Mouse (Mus musculus) kidney, adult 2 months (tissue): ENCODE results near the gene Gm7138. TPM values are rescaled to one million over a fixed set of nuclear protein-coding genes. Genes with fewer than 3 reads are reported as not detected.
"Not testable (repeated sequence)": the region's sequence is repeated elsewhere in the genome, so short reads cannot be mapped to it uniquely, and the experiment has no call there.

Experiments
- DNase-seq: peaks from one replicate; pipeline ENCODE4 v3.0.0; 2021
- H3K27ac ChIP-seq: fragments of 200-500 bp; 2 replicates; pipeline ENCODE4 v1.5.1; 2012; ENCODE audit warnings: low read depth, low read length, control low read depth, inconsistent platforms; ENCODE audit not compliant: insufficient read depth
- H3K27me3 ChIP-seq: fragments of 200-500 bp; replicated peaks from 2 replicates; pipeline ENCODE4 v1.6.1; 2012; ENCODE audit warnings: mild to moderate bottlenecking, moderate library complexity, low read length, inconsistent platforms; ENCODE audit not compliant: control insufficient read depth, insufficient read depth
- H3K36me3 ChIP-seq: fragments of 200-500 bp; 2 replicates; pipeline ENCODE4 v1.6.1; 2012; ENCODE audit warnings: mild to moderate bottlenecking, moderate library complexity, low read length, inconsistent platforms; ENCODE audit not compliant: control insufficient read depth, insufficient read depth
- H3K4me1 ChIP-seq: fragments of 200-500 bp; 2 replicates; pipeline ENCODE4 v1.6.1; 2011; ENCODE audit warnings: low read length; ENCODE audit not compliant: control insufficient read depth, insufficient read depth
- H3K4me3 ChIP-seq: fragments of 200-500 bp; 2 replicates; pipeline ENCODE4 v1.5.1; 2011; ENCODE audit warnings: mild to moderate bottlenecking, low read depth, low read length, control low read depth; ENCODE audit not compliant: insufficient read depth
- CTCF ChIP-seq: fragments of 200-500 bp; conservative IDR thresholded peaks from 2 replicates; pipeline ENCODE4 v1.5.1; 2011; ENCODE audit warnings: low read depth, mild to moderate bottlenecking, control low read depth, low read length, moderate library complexity, mixed read lengths; ENCODE audit not compliant: insufficient read depth, insufficient read length
- POLR2A ChIP-seq: fragments of 200-500 bp; IDR thresholded peaks from one replicate; pipeline ENCODE4 v1.6.1; 2011; ENCODE audit warnings: low read depth, low read length, control low read depth
- WGBS: fragments of 180-500 bp; shearing (Covaris S2); methylation state at CpG from one replicate; pipeline ENCODE4 v1.1.7; 2018; 5-methylcytosine and 5-hydroxymethylcytosine counted together
- polyA plus RNA-seq: library from polyadenylated mRNA; depleted of rRNA; stranded (reverse); fragments of >200 nt; gene quantifications from 2 replicates; pipeline ENCODE4 v1.2.3, GENCODE M21; 2012; rRNA removed

Gene Gm7138
- not detected in 2 replicates for polyA plus RNA-seq

GRCm38 (mm10) chr10:77776844-77777243, at the start of gene Gm7138:
Gm7138 (minus strand) TSS chr10:77776944.
- not testable (repeated sequence) for DNase-seq, H3K27me3 ChIP-seq, H3K36me3 ChIP-seq, H3K4me1 ChIP-seq, H3K4me3 ChIP-seq, H3K27ac ChIP-seq
- WGBS = 69% methylated on average over 1 of the region's 1 CpGs

GRCm38 (mm10) chr10:77819203-77819602, 42.5 kb upstream of the Gm7138 start:
- 50% methylated on average over 4 of the region's 4 CpGs for WGBS
- no peak overlapping the region for H3K4me3 ChIP-seq
- no peaks in the 10 kb centered on the region for H3K4me1 ChIP-seq
- no peaks in the 10 kb centered on the region for H3K36me3 ChIP-seq
- TF ChIP-seq POLR2A = no peak
- TF ChIP-seq CTCF = no peak
- no peaks in the 10 kb centered on the region for H3K27me3 ChIP-seq
- no peak for DNase-seq
- H3K27ac ChIP-seq = no peak overlapping the region

- DNase-seq = no peak
- no peaks in the 10 kb centered on the region for H3K36me3 ChIP-seq
- no peak overlapping the region for H3K4me3 ChIP-seq
- no peaks in the 10 kb centered on the region for H3K27me3 ChIP-seq
- TF ChIP-seq POLR2A (no peak), CTCF (no peak)
- H3K4me1 ChIP-seq = no peaks in the 10 kb centered on the region
- 94% methylated on average over 4 of the region's 4 CpGs for WGBS
- no peak overlapping the region for H3K27ac ChIP-seq
These were observed 41.8 kb upstream of the Gm7138 start for GRCm38 (mm10) chr10:77818523-77818922.

- TF ChIP-seq POLR2A = no peak
- peak; percentile 68 for TF ChIP-seq CTCF
- WGBS = 32% methylated on average over 5 of the region's 5 CpGs
- peak; percentile 9 for DNase-seq
- H3K4me3 ChIP-seq = no peak overlapping the region
- H3K27me3 ChIP-seq = no peaks in the 10 kb centered on the region
- no peaks in the 10 kb centered on the region for H3K36me3 ChIP-seq
- H3K27ac ChIP-seq = no peak overlapping the region
- H3K4me1 ChIP-seq = no peaks in the 10 kb centered on the region
These were observed 38.8 kb upstream of the Gm7138 start for GRCm38 (mm10) chr10:77815514-77815913.

GRCm38 (mm10) chr10:77814382-77814781, 37.6 kb upstream of the Gm7138 start, which contains the start of gene Gm2696:
Gm2696 (plus strand) TSS chr10:77814682.
- TF ChIP-seq POLR2A (no peak), CTCF (no peak)
- Histone ChIP-seq H3K36me3 (no peaks in the 10 kb centered on the region), H3K4me3 (no peak within 1 kb of the TSS), H3K4me1 (no peaks in the 10 kb centered on the region), H3K27ac (no peak within 1 kb of the TSS), H3K27me3 (no peaks in the 10 kb centered on the region)
- WGBS = 63% methylated on average over 4 of the region's 4 CpGs
- no peak for DNase-seq

- DNase-seq = no peak
- H3K27ac ChIP-seq = no peak within 1 kb of the TSS
- H3K27me3 ChIP-seq = no peaks in the 10 kb centered on the region
- WGBS = 70% methylated on average over 5 of the region's 5 CpGs
- no peak within 1 kb of the TSS for H3K4me3 ChIP-seq
- TF ChIP-seq POLR2A (no peak), CTCF (no peak)
- no peaks in the 10 kb centered on the region for H3K36me3 ChIP-seq
- H3K4me1 ChIP-seq = no peaks in the 10 kb centered on the region
These were observed 35.0 kb upstream of the Gm7138 start, which contains the start of gene Gm9507 for GRCm38 (mm10) chr10:77811743-77812142. Gm9507 (minus strand) TSS chr10:77811843.

- no peak for TF ChIP-seq POLR2A
- TF ChIP-seq CTCF = no peak
- DNase-seq = peak; percentile 4
- H3K4me3 ChIP-seq = no peak overlapping the region
- no peak overlapping the region for H3K27ac ChIP-seq
- WGBS = 59% methylated on average over 3 of the region's 3 CpGs
- H3K36me3 ChIP-seq = no peaks in the 10 kb centered on the region
- H3K27me3 ChIP-seq = no peaks in the 10 kb centered on the region
- no peaks in the 10 kb centered on the region for H3K4me1 ChIP-seq
These were observed 27.4 kb upstream of the Gm7138 start for GRCm38 (mm10) chr10:77804095-77804494.
